Mouse (Mus musculus): ENCODE data around the gene 4931409K22Rik.

Gene 4931409K22Rik

DNA sequence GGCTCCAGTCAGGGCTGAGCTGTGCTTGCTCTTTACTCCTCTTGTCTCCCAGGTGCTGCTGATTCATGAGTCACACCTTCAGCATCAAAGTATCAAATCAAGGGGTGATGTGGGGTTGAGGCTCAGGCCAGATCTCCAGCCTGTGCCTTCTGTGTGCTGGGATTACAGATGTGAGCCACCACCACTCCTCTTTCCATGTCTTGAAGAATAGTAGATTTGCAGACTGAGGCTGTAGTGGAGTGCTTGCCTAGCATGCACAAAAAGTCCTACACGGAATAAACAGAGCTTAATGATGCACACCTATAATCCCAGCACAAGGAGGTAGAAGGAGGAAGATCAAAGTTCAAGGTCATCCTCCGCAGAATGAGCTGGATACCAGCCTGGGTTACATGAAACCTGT lies at the start of gene 4931409K22Rik:
Gene 4931409K22Rik (minus strand): TSS at position 101 of the 400 bp plus-strand sequence.
- DNase-seq (ENCODE audit: low spot score in 2 of 2) = no peak

DNA sequence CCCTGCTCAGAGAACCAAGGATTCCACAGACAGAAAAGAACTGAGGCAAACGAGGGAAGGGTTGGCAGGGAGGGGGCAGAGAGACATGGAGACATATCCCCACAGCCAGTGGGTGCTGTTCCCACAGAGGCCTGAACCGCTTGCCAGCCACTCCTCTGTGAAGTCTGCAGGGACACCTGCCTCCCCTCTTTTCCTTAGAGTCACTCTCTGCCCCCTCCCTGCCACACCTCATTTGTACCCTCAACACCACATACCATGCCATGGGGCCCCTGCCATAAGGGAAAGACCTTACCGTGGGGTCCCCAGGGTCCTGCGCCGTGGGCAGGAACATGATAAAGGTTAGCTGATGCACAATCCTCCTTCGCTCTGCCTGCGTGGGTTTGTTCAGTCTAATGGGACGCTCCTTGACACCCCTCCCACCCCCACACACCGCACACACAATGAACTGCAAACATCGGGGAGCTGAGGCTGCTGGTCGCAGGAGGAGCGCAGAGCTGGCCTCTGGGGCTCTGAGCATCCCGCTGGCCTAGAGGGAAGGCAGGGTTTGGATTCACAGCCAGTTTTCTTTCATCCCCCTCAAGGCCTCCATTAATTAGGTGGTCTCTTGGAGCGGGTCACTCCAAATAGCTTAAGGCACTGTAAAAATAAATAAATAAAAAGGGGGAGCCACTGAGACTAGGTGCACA lies 49.5 kb upstream of the 4931409K22Rik start:
- no peak for DNase-seq (ENCODE audit: low spot score in 2 of 2)

DNA sequence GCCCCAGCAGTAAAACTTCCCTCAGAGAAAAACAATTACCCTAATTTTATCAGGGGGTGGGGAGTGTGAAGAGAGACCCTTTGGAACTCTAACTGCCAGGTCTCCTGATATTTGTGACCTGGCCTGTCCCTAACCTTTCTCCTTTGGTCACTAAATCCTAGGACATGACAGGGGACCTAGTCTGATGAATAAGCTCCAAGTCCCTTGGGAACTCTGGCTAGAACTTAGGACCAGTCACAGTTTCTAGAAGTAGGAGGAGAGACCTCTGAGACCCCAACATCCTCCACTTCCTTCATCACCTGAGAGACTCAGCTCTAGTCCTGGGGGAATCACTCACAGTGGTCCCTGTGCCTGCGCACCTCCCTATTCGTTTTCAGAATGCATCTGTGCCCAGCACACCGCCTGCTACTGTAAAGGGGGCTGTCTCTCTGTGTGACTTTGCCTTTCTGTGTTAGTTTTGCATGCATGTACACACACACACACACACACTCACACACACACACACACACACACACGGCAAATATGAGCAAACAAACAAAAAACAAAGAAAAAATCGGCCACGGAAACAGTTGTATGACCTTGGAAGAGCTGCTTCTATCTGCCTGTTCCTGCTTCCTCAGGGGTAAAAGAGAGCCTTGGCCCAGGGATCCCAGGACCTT lies 48.8 kb upstream of the 4931409K22Rik start:
- no peak for DNase-seq (ENCODE audit: low spot score in 2 of 2)

DNA sequence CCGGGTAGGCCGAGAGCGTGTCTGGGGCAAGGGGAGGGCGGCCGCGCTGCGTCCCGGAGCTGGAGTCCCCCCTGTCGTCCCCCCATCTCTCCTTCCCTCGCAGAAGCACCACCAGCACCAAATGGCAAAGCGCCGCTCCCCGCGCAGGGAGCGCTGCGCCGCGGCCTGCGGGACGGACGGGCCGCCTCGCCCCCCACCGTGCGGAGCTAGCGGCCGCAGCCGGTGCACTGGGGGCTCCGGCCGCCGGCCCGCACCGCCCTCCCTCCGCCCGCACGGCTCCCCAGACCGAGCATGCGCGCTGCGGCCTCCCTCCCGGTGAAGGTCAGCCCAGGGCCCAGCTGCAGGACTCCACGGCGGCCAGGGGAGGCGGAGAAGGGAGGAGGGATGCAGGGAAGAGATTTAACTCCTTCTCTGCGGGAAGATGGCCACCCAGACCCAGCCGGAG lies 48.1 kb upstream of the 4931409K22Rik start:
- DNase-seq (ENCODE audit: low spot score in 2 of 2) = peak; percentile 72 to 82

DNA sequence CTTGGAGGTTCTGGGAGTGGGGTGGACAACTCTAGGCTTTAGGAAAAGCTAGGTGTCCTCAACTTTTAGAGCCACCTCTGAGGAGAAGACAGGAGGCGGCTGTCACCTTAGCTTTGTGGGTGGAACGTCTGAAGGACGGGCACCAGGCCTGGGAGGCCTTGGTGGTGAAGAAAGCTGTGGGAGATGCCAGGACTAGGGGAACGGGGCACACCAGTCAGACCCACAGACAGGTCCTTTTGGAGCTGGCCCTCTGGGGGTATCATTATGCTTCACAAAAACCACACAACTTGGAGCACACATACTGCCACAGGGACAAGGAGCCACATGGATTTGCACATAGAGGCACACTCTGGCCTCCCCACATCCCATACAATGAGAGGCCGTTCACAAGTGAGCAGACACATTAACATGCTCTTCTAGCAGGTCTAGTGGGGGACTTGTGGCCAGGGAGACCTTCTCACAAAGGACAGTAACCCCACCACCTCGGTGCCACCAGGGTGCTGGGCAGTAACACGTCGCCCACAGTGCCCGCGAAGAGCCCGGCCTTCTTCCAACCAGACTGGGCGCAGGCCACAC lies 47.6 kb upstream of the 4931409K22Rik start:
- no peak for DNase-seq (ENCODE audit: low spot score in 2 of 2)

DNA sequence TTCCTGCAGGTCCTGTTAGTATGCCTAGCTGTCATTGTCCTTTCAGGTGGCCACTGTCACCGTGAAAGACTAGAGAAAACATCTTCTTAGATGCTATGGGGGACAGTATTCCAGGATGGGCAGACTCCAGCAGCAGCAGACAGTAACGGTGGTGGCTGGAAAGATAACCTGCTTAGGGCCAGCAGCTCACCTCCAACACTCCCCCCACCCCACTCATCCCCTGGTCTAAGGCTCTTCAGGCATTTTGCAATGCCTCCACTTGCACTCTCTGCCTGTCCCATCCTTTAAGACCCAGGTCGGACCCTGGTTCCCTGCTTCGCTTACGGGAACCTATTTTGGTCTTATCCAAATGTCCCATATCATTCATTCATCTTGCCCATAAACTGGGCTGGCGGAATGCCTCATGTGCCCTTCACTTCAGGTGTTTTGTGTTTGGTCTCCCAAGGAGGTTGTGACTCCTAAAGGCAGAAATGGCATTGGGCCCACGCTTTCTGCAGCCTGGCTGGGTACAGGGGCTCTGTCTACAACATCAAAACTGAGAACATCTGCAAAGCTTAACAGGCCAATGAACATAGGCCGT lies 46.9 kb upstream of the 4931409K22Rik start:
- DNase-seq (ENCODE audit: low spot score in 2 of 2) = no peak

DNA sequence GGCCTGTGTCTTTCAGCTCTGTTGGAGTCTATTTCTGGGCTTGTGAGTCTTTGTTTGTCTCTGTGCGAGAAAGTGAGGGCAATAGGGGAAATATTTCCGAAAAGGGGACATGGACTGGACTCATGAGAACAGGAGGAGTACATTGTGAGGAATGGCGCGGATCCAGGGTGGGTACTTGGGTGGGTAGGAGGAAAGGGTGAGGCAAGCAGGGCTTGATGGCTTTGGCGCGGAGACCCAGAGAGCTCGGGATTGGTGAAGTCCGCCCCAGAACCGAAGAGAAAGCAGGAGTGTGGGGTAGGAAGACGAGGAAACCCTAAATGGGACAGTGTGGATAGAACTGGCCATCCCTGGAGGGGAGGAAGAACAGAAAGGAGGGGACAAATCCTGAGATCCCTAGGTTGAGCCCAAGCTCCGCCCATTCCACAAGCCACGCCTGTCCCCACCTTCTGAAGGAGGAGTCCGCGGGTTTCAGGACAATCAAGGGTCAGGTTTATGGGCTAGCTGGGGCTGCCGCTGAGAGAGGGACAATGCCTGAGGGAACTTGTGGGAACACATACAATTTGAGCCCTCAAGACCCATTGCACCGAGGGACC lies 46.2 kb upstream of the 4931409K22Rik start:
- DNase-seq (ENCODE audit: low spot score in 2 of 2) = peak; percentile 84 to 89

DNA sequence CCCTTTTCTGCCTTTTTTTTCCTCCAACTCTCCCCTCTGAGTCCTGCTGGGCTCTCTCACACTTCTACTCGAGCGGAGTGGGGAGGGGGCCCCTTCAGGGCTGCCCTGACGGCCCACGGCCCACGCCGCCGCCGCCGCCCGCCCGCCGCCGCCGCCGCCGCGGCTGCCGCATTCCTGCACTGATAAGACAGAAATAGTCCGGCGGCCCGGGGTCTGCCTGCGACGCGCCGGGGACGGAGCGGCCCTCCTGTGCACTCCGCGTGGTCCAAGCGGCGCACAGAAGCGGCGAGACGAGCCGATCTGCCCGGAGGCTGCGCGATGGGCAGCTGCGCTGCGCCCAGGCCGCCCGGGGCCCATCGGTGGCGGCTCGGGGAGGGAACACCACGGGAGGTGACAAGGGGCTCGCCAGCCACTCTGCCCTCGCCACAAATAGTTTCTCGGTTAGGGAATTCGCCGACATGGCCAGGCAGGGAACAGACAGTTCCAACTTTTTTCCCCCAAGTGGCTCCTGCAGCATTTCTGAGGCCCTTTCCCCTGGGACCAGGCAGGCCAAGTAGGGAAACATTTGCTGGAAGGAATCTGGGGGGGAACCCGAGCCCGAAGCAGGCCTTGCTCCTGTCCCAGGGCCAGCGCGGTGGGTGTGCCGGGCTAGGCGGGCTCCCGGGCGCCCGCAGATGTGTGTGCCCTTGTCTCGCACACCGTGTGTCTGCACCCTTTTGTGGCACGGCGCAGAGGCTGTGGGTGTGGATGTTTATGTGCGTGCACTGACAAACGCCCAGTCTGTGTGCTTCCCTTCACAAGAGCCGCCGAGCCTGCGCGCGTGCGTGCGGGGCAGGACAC lies 45.5 kb upstream of the 4931409K22Rik start:
- peak; percentile 61 to 76 for DNase-seq (ENCODE audit: low spot score in 2 of 2)

DNA sequence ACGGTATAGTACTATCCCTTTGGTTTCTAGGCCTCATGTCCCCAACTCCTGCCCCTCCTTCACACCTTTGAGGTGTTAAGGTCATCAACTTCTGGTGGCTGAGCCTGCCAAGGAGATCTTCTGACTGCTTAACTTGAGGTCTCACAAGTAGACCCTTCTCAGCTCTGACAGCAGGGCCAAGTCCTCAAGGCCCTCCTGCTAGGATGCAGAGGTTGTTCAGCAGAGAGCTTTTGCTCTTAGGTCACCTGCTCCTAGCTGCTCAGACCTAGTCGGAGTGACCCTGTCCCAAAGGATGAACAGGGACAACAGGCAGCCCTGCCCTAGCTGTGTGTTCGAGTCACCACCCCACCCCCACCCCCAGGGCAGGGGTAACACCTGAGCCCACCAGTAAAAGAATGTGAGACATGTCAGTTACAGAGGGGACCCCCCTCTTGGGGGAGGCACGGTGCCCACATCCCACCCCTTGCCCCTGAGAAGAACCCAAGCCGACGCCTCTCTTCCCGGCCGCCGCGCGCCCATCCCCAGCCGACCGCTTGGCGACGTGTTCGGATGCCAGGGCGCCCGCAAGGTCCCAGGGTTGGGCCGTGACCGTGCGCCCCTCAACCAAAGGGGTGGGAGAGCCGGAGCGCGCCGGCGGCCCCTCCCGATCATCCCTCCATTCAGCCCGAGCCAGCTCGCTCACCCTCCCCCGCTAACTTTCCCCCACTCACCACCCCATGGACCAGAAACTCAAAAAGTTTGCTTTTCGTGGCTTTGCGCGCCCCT lies 44.6 kb upstream of the 4931409K22Rik start:
- no peak for DNase-seq (ENCODE audit: low spot score in 2 of 2)

DNA sequence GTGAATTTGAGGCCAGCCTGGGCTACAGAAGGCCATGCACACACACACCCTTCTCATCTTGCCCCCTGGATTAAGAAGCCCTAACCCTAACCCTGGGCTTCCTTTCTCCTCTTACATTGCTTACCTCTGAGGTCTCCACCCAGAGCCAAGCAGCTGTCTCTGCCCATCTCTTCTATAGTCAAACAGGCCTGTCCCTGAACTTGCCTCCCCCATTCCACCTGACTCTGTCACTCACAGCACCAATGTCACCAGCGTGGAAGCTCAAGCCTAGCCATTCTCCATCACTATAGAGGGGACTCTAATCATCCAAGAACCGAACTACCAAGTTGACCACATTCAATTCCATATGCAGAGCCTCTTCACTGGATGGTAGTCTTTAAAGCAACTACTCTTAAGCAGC lies 43.6 kb upstream of the 4931409K22Rik start:
- DNase-seq (ENCODE audit: low spot score in 2 of 2) = no peak

DNA sequence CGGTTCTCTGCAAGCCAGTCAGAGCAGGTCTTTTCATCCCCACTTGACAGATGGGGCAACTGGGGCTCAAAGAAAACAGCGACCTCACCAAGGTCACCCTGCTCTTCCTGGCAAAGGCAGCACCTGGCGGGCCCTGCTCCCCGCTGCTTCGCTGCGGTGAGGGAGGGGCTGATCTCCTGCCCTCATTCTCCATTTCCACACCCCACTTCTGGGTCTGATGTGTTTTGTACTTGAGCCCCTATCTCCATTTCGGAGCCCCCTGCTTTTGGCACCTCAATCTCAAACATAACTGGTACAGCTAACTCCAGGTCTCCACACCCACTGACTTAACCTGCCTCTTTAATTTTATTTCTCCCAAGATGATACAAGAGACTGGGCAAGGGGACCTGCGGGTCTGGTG lies 42.5 kb upstream of the 4931409K22Rik start:
- no peak for DNase-seq (ENCODE audit: low spot score in 2 of 2)

DNA sequence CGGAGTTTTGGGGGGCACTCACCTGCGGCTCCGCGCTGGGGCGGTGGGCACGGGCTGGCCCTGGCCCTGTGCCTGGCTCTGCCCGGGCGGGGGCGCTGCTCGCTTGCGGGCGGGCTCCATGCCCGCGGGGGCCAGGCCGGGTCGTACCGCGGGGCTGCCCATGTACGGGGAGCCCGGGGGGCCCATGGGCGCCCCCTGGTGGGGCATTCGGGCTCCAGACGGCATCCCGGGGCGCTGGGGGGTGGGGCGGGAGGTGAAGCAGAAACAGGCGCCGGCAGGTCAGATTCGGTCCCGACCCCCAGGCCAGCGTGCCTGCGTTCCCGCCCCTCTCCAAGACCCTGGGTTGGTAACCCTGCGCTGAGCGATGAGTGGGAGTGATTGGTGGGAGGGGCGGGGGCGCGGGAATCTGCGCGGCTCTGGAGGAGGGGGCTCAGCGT lies 42.0 kb upstream of the 4931409K22Rik start:
- peak in 1 of 2 experiments; percentile 51 for DNase-seq (ENCODE audit: low spot score in 2 of 2)

DNA sequence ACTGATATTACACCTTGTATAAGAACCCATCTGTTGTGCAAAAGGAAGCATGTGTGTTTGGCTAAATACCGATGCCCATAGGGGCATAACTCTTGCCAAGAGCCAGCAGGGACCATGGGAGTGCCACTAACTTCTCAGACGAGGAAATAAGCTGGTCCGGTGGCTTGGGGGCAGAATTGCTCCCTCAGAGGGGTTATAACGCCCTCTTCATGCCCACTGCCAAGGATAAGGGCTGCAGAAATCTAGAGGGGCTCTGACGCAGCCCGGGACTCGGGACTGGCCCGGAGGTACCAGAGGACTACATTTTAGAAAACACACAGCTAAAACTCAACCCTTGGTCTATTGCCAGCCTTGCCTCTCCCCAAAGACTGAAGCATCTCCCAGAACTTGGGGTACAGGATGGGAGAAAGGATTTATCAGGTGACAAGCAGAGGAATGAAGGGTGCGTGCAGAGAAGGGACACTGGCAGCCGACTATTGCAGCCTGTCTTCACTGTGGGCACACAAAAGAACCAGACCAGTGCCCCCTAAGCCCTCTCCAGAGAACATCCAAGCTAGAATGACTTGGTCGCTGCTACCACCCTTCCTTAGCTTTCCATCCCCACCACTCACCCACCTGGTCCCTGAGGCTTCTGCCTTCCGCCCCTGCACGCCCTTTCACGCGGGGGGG lies 41.4 kb upstream of the 4931409K22Rik start:
- no peak for DNase-seq (ENCODE audit: low spot score in 2 of 2)

DNA sequence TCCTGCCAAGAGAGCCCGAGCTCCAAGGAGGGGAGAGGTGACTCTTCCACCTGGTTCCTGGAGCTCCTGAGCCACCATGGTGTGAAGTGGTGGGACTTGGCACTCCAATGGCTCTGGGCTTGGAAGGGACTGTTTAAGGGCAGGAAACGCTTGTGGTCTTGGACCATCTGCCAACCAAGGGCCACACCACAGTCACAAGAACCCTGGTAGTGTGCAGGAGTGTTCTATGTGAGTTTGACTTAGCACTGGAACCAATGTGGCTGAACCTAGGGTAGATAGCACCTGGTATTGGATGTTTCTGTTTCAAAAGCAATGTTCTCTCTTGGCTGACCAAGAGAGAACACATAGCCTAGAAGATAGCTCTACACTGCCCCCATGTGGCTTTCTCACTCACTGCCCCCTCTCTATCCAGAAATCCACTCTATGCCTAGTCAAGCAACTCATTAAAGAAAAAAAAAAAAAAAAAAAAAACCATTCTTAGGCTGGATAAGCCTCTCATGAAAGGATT lies 40.7 kb upstream of the 4931409K22Rik start:
- no peak for DNase-seq (ENCODE audit: low spot score in 2 of 2)

DNA sequence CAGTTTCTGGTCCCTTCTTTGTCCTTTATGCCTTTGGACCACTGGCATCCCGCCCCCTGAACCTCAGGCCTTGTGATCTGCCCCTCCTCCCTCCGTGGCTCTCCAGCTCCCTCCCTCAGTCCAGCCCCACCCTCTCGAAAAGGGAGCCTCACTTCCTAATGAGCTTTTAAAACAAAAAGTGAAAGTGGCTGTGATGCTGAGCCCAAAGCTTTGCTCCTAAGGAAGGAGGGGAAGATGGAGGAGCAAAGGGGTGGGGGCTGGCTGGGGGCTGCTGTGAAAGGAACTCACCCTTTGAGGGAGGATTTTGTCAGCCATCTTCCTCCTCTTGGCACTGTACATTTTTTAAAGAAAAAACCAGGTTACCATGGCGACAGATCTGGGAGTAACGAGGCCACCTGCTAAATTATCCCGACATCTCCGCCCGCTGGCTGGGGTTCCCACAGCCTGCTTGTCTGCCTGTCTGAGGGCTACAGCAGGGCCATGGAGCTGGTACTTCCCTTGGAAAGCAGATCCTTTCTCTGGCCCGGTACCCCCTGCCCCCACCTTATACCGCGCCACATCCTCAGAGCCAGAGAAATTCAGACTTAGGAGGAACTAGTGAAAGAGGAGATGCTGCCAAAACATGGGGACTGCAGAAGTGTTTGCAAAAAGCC lies 40.0 kb upstream of the 4931409K22Rik start:
- DNase-seq (ENCODE audit: low spot score in 2 of 2) = no peak

DNA sequence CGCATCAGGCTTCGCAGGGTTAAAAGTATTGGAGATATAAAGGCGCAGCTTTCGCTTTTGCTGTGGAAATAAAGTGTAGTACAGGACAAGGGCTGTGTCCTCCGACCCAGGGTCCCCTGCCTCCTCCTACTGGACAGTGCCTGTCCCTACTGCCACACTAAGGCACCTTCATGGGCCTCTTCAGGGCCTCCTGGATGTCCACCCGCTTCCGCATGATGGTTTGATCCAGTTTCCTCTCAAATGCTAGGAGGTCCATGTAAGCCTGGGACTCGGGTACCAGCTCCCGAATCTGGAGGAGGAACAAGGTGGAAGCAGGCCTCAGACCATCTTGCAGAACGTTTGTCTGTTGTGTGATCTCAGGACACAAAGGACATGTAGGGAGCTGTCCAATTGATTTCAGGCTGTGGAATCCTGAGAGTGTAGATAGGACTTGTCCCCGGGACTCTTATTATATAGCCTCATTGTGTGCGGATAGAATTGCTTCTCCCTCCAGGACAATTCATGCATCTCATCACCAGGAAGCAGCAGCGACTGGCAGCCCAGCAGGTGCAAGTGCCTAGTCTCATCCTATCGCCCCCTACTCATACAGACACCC lies 39.3 kb upstream of the 4931409K22Rik start:
- no peak for DNase-seq (ENCODE audit: low spot score in 2 of 2)

DNA sequence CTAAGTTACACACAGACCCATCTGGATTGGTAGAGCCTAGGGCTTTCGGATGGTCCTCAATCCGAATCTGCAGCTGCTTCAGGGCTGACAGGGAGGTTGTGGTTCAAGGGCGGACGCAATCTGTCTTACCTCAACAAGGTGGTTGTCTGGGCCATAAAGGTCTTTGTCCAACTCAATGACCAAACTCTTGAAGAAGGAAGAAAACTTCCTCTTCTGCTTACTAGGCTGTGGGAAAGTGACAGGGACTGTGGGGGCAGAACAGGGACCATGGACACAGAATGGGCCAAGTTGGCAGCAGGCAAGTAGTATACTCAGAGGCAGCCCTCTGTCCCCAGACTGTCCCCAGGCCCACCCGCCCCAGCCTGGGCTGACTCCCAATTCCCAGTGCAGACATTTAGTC lies 38.7 kb upstream of the 4931409K22Rik start:
- no peak for DNase-seq (ENCODE audit: low spot score in 2 of 2)

DNA sequence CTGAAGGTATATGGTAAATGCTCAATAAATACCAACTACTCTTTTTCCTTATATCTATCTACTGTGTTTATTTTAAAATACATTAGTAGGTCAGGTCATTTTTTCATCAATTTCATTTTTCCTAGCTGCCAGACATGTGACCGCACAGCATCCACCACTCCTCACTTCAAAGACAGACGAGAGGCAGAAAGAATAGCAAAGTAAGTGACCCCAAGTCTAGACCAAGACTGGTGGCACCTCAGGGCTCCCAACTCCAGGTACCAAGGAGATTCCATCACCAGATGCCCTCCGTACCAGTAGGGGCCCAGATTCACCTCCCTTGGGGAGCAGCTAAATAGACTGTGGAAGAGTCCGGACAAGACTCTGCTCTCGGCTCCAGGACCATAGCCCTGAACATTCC lies 37.7 kb upstream of the 4931409K22Rik start:
- DNase-seq (ENCODE audit: low spot score in 2 of 2) = no peak

DNA sequence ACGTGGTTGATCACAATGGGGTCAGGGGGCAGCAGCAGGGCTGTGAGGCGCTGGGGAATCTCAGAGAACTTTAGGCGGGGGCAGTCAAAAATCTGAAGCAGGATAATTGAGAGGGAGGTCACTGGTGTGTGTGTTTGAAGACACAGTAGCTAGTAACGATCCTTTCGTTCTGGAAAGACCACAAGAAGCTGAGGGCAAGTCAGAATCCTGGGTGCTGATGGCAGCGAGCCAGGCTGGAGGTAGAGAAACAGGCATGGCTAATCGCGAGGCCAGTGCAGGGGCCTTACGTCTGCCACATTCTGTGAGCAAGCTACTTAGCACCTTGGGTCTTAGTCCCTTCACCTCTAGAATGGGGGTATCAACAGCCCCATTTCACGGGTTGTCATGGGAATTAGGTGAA lies 37.3 kb upstream of the 4931409K22Rik start:
- no peak for DNase-seq (ENCODE audit: low spot score in 2 of 2)

Data from urinary bladder, adult 18-20 months (tissue).